Mouse (Mus musculus) CD4-positive naive resting alpha-beta T cell, adult 76 days (primary cell): Measurements from ENCODE around the gene Tmem189. TPM values are rescaled to one million over a fixed set of nuclear protein-coding genes. Genes with fewer than 3 reads are reported as not detected.

Source experiments
- total RNA-seq: library from RNA; stranded (reverse); gene quantifications from one replicate; pipeline ENCODE4 v1.2.4, GENCODE M21; 2023

The Tmem189 gene
- total RNA-seq: 63.2 TPM

GRCm38 (mm10) chr2:167689501-167690218 is at the start of gene Tmem189:
Gene Tmem189 (minus strand): TSS chr2:167689822.

GRCm38 (mm10) chr2:167688498-167689451 is 847 bp downstream of the Tmem189 start, which contains the start of gene Cebpb:
Gene Cebpb (plus strand): TSS chr2:167688915.

GRCm38 (mm10) chr2:167661270-167662203 is 28.1 kb downstream of the Tmem189 start, which contains the start of gene Gm20431:
Gene Gm20431 (minus strand): TSS chr2:167661496.

GRCm38 (mm10) chr2:167631591-167632448 is 57.8 kb downstream of the Tmem189 start, which contains the start of gene Ube2v1:
Gene Ube2v1 (minus strand): TSS chr2:167632095.

Other genes starting within 250 kb of the Tmem189 start
- gene Rnf114, start 197.2 kb downstream of the Tmem189 start, total RNA-seq: 112 TPM
- 47.3 TPM for gene Spata2, start 196.9 kb downstream of the Tmem189 start, total RNA-seq
- gene Snai1, start 151.6 kb downstream of the Tmem189 start, total RNA-seq: 2.0 TPM
- 91.0 TPM for gene Ube2v1, start 57.7 kb downstream of the Tmem189 start, total RNA-seq
- gene Gm20431, start 28.3 kb downstream of the Tmem189 start, total RNA-seq: 33.4 TPM
- 52.7 TPM for gene Cebpb, start 907 bp downstream of the Tmem189 start, total RNA-seq
- gene Ptpn1, start 242.2 kb upstream of the Tmem189 start, total RNA-seq: 131 TPM